Mouse (Mus musculus) heart, embryonic 16.5 days (tissue): Measurements from ENCODE around the gene Brap. TPM values are rescaled to one million over a fixed set of nuclear protein-coding genes. Genes with fewer than 3 reads are reported as not detected.

ENCODE experiments used
- ATAC-seq: fragments of 200-750 bp; cut with Nextera tagmentation; replicated peaks from 2 replicates; pipeline ENCODE4 v1.8.0; 2017; ENCODE audit warnings: moderate number of reproducible peaks; ENCODE audit not compliant: insufficient read depth, low FRiP score; ENCODE audit errors: extremely low read depth
- H3K27ac ChIP-seq: fragments of 300-500 bp; sonication (generic); 2 replicates; pipeline ENCODE4 v1.5.1; 2014; ENCODE audit warnings: mild to moderate bottlenecking, low read length, control low read depth, moderate library complexity
- H3K27me3 ChIP-seq: fragments of 300-500 bp; sonication (generic); 2 replicates; pipeline ENCODE4 v1.6.1; 2014; ENCODE audit warnings: low read length, mixed read lengths; ENCODE audit not compliant: control insufficient read depth, insufficient read depth
- H3K36me3 ChIP-seq: fragments of 300-500 bp; sonication (generic); 2 replicates; pipeline ENCODE4 v1.6.1; 2014; ENCODE audit not compliant: control insufficient read depth, insufficient read depth
- H3K4me1 ChIP-seq: fragments of 300-500 bp; sonication (generic); 2 replicates; pipeline ENCODE4 v1.6.1; 2014; ENCODE audit warnings: low read length, mixed read lengths; ENCODE audit not compliant: control insufficient read depth, insufficient read depth
- H3K4me2 ChIP-seq: fragments of 300-500 bp; sonication (generic); 2 replicates; pipeline ENCODE4 v1.6.1; 2014; ENCODE audit warnings: low read depth, mild to moderate bottlenecking, control low read depth, low read length
- H3K4me3 ChIP-seq: fragments of 300-500 bp; sonication (generic); 2 replicates; pipeline ENCODE4 v1.5.1; 2014; ENCODE audit warnings: mild to moderate bottlenecking, control low read depth, low read length
- H3K9ac ChIP-seq: fragments of 300-500 bp; sonication (generic); 2 replicates; pipeline ENCODE4 v1.6.1; 2014; ENCODE audit warnings: low read length, control low read depth
- H3K9me3 ChIP-seq: fragments of 300-500 bp; sonication (generic); replicated peaks from 2 replicates; pipeline ENCODE4 v1.6.1; 2016; ENCODE audit warnings: low read length; ENCODE audit not compliant: control insufficient read depth
- WGBS: fragments of 180-500 bp; shearing (Covaris S2); extraction: QIAGEN DNeasy Blood & Tissue Kit; methylation state at CpG from one replicate; pipeline ENCODE4 v1.1.7; 2014; 5-methylcytosine and 5-hydroxymethylcytosine counted together
- polyA plus RNA-seq: library from polyadenylated mRNA; unstranded; fragments of >200 nt; fragmentation: Nextera tagmentation; extraction: Ambion mirVana; gene quantifications from 2 replicates; pipeline ENCODE4 v1.2.1, GENCODE M21; 2015

The Brap gene
- polyA plus RNA-seq, 1 experiment from 2014 or later = 29.0 TPM

GRCm38 (mm10) chr5:121720888-121721585 lies 60.7 kb downstream of the Brap start:
- 85% methylated on average over 5 of the region's 5 CpGs for whole genome bisulfite sequencing
- Histone ChIP-seq H3K4me3 (no peak overlapping the region), H3K9me3 (no peaks in the 10 kb centered on the region), H3K27ac (no peak overlapping the region), H3K36me3 (no peaks in the 10 kb centered on the region), H3K9ac (no peak overlapping the region), H3K4me2 (no peak overlapping the region), H3K4me1 (peaks cover 42% of the 10 kb centered on the region), H3K27me3 (no peaks in the 10 kb centered on the region)
- ATAC-seq = no peak

- H3K4me3 ChIP-seq = no peak overlapping the region
- H3K27ac ChIP-seq = no peak overlapping the region
- no peaks in the 10 kb centered on the region for H3K27me3 ChIP-seq
- no peak for ATAC-seq
- WGBS = 56% methylated on average over 3 of the region's 3 CpGs
- no peak overlapping the region for H3K9ac ChIP-seq
- no peaks in the 10 kb centered on the region for H3K36me3 ChIP-seq
- H3K4me1 ChIP-seq = peaks cover 39% of the 10 kb centered on the region
- no peak overlapping the region for H3K4me2 ChIP-seq
- no peaks in the 10 kb centered on the region for H3K9me3 ChIP-seq
These were observed 61.5 kb downstream of the Brap start for GRCm38 (mm10) chr5:121721841-121722240.

- 67% methylated on average over 1 of the region's 1 CpGs for WGBS
- Histone ChIP-seq H3K9ac (no peak overlapping the region), H3K27ac (no peak overlapping the region), H3K9me3 (no peaks in the 10 kb centered on the region), H3K4me3 (no peak overlapping the region), H3K36me3 (no peaks in the 10 kb centered on the region), H3K4me1 (peaks cover 28% of the 10 kb centered on the region), H3K4me2 (no peak overlapping the region), H3K27me3 (no peaks in the 10 kb centered on the region)
- ATAC-seq = no peak
These were observed 64.3 kb downstream of the Brap start for GRCm38 (mm10) chr5:121724678-121725077.

- 93% methylated on average over 2 of the region's 2 CpGs for WGBS
- Histone ChIP-seq H3K27ac (no peak overlapping the region), H3K4me2 (no peak overlapping the region), H3K9me3 (no peaks in the 10 kb centered on the region), H3K4me3 (no peak overlapping the region), H3K36me3 (0 out of 2 replicates have a peak, but pooled peaks cover 6% of the 10 kb centered on the region), H3K27me3 (no peaks in the 10 kb centered on the region), H3K9ac (no peak overlapping the region), H3K4me1 (peaks cover 2% of the 10 kb centered on the region; the same call in 1 of the 2 replicates)
- no peak for ATAC-seq
These were observed 69.7 kb downstream of the Brap start for GRCm38 (mm10) chr5:121730057-121730456.

- no peak overlapping the region for H3K9ac ChIP-seq
- H3K4me1 ChIP-seq = no peaks in the 10 kb centered on the region
- 91% methylated on average over 3 of the region's 3 CpGs for WGBS
- H3K27me3 ChIP-seq = no peaks in the 10 kb centered on the region
- H3K4me2 ChIP-seq = no peak overlapping the region
- H3K9me3 ChIP-seq = no peaks in the 10 kb centered on the region
- no peak for ATAC-seq
- 0 out of 2 replicates have a peak, but pooled peaks cover 6% of the 10 kb centered on the region for H3K36me3 ChIP-seq
- H3K27ac ChIP-seq = no peak overlapping the region
- no peak overlapping the region for H3K4me3 ChIP-seq
These were observed 76.3 kb downstream of the Brap start for GRCm38 (mm10) chr5:121736641-121737040.

Other genes starting within 250 kb of the Brap start
- gene Tmem116, start 208.7 kb upstream of the Brap start, polyA plus RNA-seq = 4.5 and 4.8 TPM in 2 replicates
- gene Erp29, start 208.1 kb upstream of the Brap start, polyA plus RNA-seq = 128 and 131 TPM in 2 replicates
- 0.12 and 0.14 TPM in 2 replicates for gene Adam1b, start 157.1 kb upstream of the Brap start, polyA plus RNA-seq
- gene Adam1a, start 115.1 kb upstream of the Brap start, polyA plus RNA-seq = 0.54 and 1.3 TPM in 2 replicates
- 0.32 TPM in 1 of 2 replicates, not detected in the other for gene Gm42878, start 115.1 kb upstream of the Brap start, polyA plus RNA-seq
- gene Mapkapk5, start 114.7 kb upstream of the Brap start, polyA plus RNA-seq = 36.6 and 39.3 TPM in 2 replicates
- gene Aldh2, start 66.7 kb upstream of the Brap start, polyA plus RNA-seq = 132 and 133 TPM in 2 replicates
- 6.7 TPM in 2 replicates for gene Acad12, start 41.6 kb upstream of the Brap start, polyA plus RNA-seq
- gene Acad10, start within 50 bp of the Brap start, polyA plus RNA-seq = 2.2 and 2.6 TPM in 2 replicates
- 36.0 and 38.4 TPM in 2 replicates for gene Atxn2, start 50.8 kb downstream of the Brap start, polyA plus RNA-seq
- gene Sh2b3, start 177.1 kb downstream of the Brap start, polyA plus RNA-seq = 12.0 and 13.3 TPM in 2 replicates
- 15.3 and 19.4 TPM in 2 replicates for gene Pheta1, start 188.4 kb downstream of the Brap start, polyA plus RNA-seq